Mouse (Mus musculus): ENCODE data around the gene Als2cr12. TPM values are rescaled to one million over a fixed set of nuclear protein-coding genes. Genes with fewer than 3 reads are reported as not detected.
"Not testable (repeated sequence)": the region's sequence is repeated elsewhere in the genome, so short reads cannot be mapped to it uniquely, and the experiment has no call there.

Als2cr12 gene
- polyA plus RNA-seq (2017; shearing (Covaris generic)) = not detected

- not testable (repeated sequence) for ATAC-seq
Measured at GRCm38 (mm10) chr1:58695810-58696209, at the start of gene Als2cr12. TSS of gene Als2cr12 (minus strand) at chr1:58695989.

- no peak for ATAC-seq
Measured at GRCm38 (mm10) chr1:58744645-58745044, 48.9 kb upstream of the Als2cr12 start.

GRCm38 (mm10) chr1:58743252-58743651 is 47.5 kb upstream of the Als2cr12 start:
- peak; percentile 58 for ATAC-seq

- ATAC-seq = peak; percentile 71
Measured at GRCm38 (mm10) chr1:58742571-58743021, 46.8 kb upstream of the Als2cr12 start.

- no peak for ATAC-seq
Measured at GRCm38 (mm10) chr1:58739529-58739928, 43.7 kb upstream of the Als2cr12 start.

GRCm38 (mm10) chr1:58736968-58737367 is 41.2 kb upstream of the Als2cr12 start:
- no peak for ATAC-seq

GRCm38 (mm10) chr1:58735962-58736361 is 40.2 kb upstream of the Als2cr12 start:
- peak; percentile 45 for ATAC-seq

- peak; percentile 68 for ATAC-seq
Measured at GRCm38 (mm10) chr1:58734043-58734920, 38.5 kb upstream of the Als2cr12 start.

- no peak for ATAC-seq
Measured at GRCm38 (mm10) chr1:58733636-58734035, 37.8 kb upstream of the Als2cr12 start.

- ATAC-seq = no peak
Measured at GRCm38 (mm10) chr1:58728590-58728868, 32.7 kb upstream of the Als2cr12 start.

GRCm38 (mm10) chr1:58727747-58728589 is 32.2 kb upstream of the Als2cr12 start:
- peak; percentile 18 for ATAC-seq

- peak; percentile 44 for ATAC-seq
Measured at GRCm38 (mm10) chr1:58727019-58727746, 31.4 kb upstream of the Als2cr12 start.

GRCm38 (mm10) chr1:58725767-58726166 is 30.0 kb upstream of the Als2cr12 start:
- ATAC-seq = peak; percentile 20

- no peak for ATAC-seq
Measured at GRCm38 (mm10) chr1:58725095-58725494, 29.3 kb upstream of the Als2cr12 start.

GRCm38 (mm10) chr1:58724533-58724932 is 28.7 kb upstream of the Als2cr12 start:
- ATAC-seq = no peak

- ATAC-seq = no peak
Measured at GRCm38 (mm10) chr1:58723809-58724405, 28.1 kb upstream of the Als2cr12 start.

GRCm38 (mm10) chr1:58723062-58723808 is 27.4 kb upstream of the Als2cr12 start:
- no peak for ATAC-seq

GRCm38 (mm10) chr1:58722115-58722938 is 26.5 kb upstream of the Als2cr12 start:
- peak; percentile 26 for ATAC-seq

- ATAC-seq = peak; percentile 73
Measured at GRCm38 (mm10) chr1:58720988-58721387, 25.2 kb upstream of the Als2cr12 start.

GRCm38 (mm10) chr1:58720090-58720489 is 24.3 kb upstream of the Als2cr12 start:
- ATAC-seq = no peak
